Mouse (Mus musculus) heart, embryonic 12.5 days (tissue): ENCODE measurements around the gene Hist1h3c. TPM values are rescaled to one million over a fixed set of nuclear protein-coding genes. Genes with fewer than 3 reads are reported as not detected.
"Not testable (repeated sequence)": the region's sequence is repeated elsewhere in the genome, so short reads cannot be mapped to it uniquely, and the experiment has no call there.

Source experiments
- ATAC-seq: fragments of 200-750 bp; cut with Nextera tagmentation; 2 replicates; pipeline ENCODE4 v1.8.0; 2017; ENCODE audit warnings: moderate TSS enrichment, moderate library complexity; ENCODE audit not compliant: insufficient number of reproducible peaks, low FRiP score
- H3K27ac ChIP-seq: fragments of 300-500 bp; sonication (generic); 2 replicates; pipeline ENCODE4 v1.5.1; 2016; ENCODE audit warnings: mild to moderate bottlenecking, moderate library complexity; ENCODE audit not compliant: poor library complexity, severe bottlenecking
- H3K27me3 ChIP-seq: fragments of 300-500 bp; sonication (generic); replicated peaks from 2 replicates; pipeline ENCODE4 v1.6.1; 2016; ENCODE audit warnings: mild to moderate bottlenecking, moderate library complexity
- H3K36me3 ChIP-seq: fragments of 300-500 bp; sonication (generic); 2 replicates; pipeline ENCODE4 v1.6.1; 2016; ENCODE audit warnings: mild to moderate bottlenecking, moderate library complexity
- H3K4me1 ChIP-seq: fragments of 300-500 bp; sonication (generic); replicated peaks from 2 replicates; pipeline ENCODE4 v1.6.1; 2016; ENCODE audit warnings: mild to moderate bottlenecking
- H3K4me2 ChIP-seq: fragments of 300-500 bp; sonication (generic); 2 replicates; pipeline ENCODE4 v1.6.1; 2016; ENCODE audit warnings: mild to moderate bottlenecking, moderate library complexity
- H3K4me3 ChIP-seq: fragments of 300-500 bp; sonication (generic); 2 replicates; pipeline ENCODE4 v1.5.1; 2016; ENCODE audit warnings: mild to moderate bottlenecking
- H3K9ac ChIP-seq: fragments of 300-500 bp; sonication (generic); 2 replicates; pipeline ENCODE4 v1.6.1; 2016; ENCODE audit warnings: mild to moderate bottlenecking, moderate library complexity
- H3K9me3 ChIP-seq: fragments of 300-500 bp; sonication (generic); replicated peaks from 2 replicates; pipeline ENCODE4 v1.6.1; 2016; ENCODE audit warnings: mild to moderate bottlenecking, moderate library complexity
- WGBS: fragments of 180-500 bp; shearing (Covaris S2); methylation state at CpG from one replicate; pipeline ENCODE4 v1.1.7; 2016; 5-methylcytosine and 5-hydroxymethylcytosine counted together
- polyA plus RNA-seq: library from polyadenylated mRNA; unstranded; fragments of >200 nt; fragmentation: Nextera tagmentation; extraction: Ambion mirVana; gene quantifications from 2 replicates; pipeline ENCODE4 v1.2.1, GENCODE M21; 2016

Gene Hist1h3c
- polyA plus RNA-seq, 1 experiment from 2014 or later = 3.0 TPM

- H3K27ac ChIP-seq = peak within 1 kb of the TSS; percentile 100
- H3K4me3 ChIP-seq = peak within 1 kb of the TSS; percentile 52
- under 1% methylated on average over 44 of the region's 58 CpGs for WGBS
- not testable (repeated sequence) for H3K36me3 ChIP-seq, H3K9me3 ChIP-seq, H3K27me3 ChIP-seq
- ATAC-seq = peak; percentile 90
- H3K9ac ChIP-seq = peak within 1 kb of the TSS; percentile 75
- peak within 1 kb of the TSS; percentile 65 for H3K4me2 ChIP-seq
- H3K4me1 ChIP-seq = peaks cover 16% of the 10 kb centered on the region
Measured at GRCm38 (mm10) chr13:23746201-23747080, 1.0 kb upstream of the Hist1h3c start, which contains the start of gene Hist1h2bb. Hist1h2bb (plus strand) TSS chr13:23746734.

- no peaks in the 10 kb centered on the region for H3K9me3 ChIP-seq
- H3K36me3 ChIP-seq = no peaks in the 10 kb centered on the region
- H3K27ac ChIP-seq = peak overlapping the region; percentile 73; the same call in 1 of the 2 replicates
- peak overlapping the region; percentile 52 for H3K4me3 ChIP-seq
- H3K27me3 ChIP-seq = no peaks in the 10 kb centered on the region
- no peak for ATAC-seq
- peak overlapping the region; percentile 70 for H3K9ac ChIP-seq
- 3% methylated on average over 18 of the region's 36 CpGs for WGBS
- peak overlapping the region; percentile 69 for H3K4me2 ChIP-seq
- peaks cover 16% of the 10 kb centered on the region for H3K4me1 ChIP-seq
Measured at GRCm38 (mm10) chr13:23744421-23745380, 701 bp downstream of the Hist1h3c start.

GRCm38 (mm10) chr13:23743963-23744362, 1.4 kb downstream of the Hist1h3c start:
- no peak overlapping the region for H3K9ac ChIP-seq
- WGBS = 35% methylated on average over 4 of the region's 4 CpGs
- H3K4me3 ChIP-seq = no peak overlapping the region

GRCm38 (mm10) chr13:23743215-23743614, 2.2 kb downstream of the Hist1h3c start:
- ATAC-seq = no peak
- H3K9me3 ChIP-seq = no peaks in the 10 kb centered on the region
- no peak overlapping the region for H3K4me3 ChIP-seq
- no peak overlapping the region for H3K4me2 ChIP-seq
- H3K9ac ChIP-seq = no peak overlapping the region
- 83% methylated on average over 5 of the region's 5 CpGs for WGBS
- no peaks in the 10 kb centered on the region for H3K36me3 ChIP-seq
- peaks cover 12% of the 10 kb centered on the region for H3K4me1 ChIP-seq
- no peaks in the 10 kb centered on the region for H3K27me3 ChIP-seq
- no peak overlapping the region for H3K27ac ChIP-seq

More at GRCm38 (mm10) chr13:23743963-23744362, 1.4 kb downstream of the Hist1h3c start:
- Histone ChIP-seq H3K27me3 (no peaks in the 10 kb centered on the region), H3K4me2 (peak overlapping the region; percentile 69), H3K36me3 (no peaks in the 10 kb centered on the region), H3K27ac (no peak overlapping the region), H3K9me3 (no peaks in the 10 kb centered on the region), H3K4me1 (peaks cover 16% of the 10 kb centered on the region)
- ATAC-seq = no peak

- Histone ChIP-seq H3K9ac (no peak overlapping the region), H3K36me3 (no peaks in the 10 kb centered on the region), H3K4me1 (peaks cover 8% of the 10 kb centered on the region), H3K27ac (no peak overlapping the region), H3K9me3 (no peaks in the 10 kb centered on the region), H3K4me3 (no peak overlapping the region), H3K4me2 (no peak overlapping the region), H3K27me3 (no peaks in the 10 kb centered on the region)
- ATAC-seq = no peak
Measured at GRCm38 (mm10) chr13:23742007-23742406, 3.4 kb downstream of the Hist1h3c start.

- 49% methylated on average over 5 of the region's 5 CpGs for WGBS
Measured at GRCm38 (mm10) chr13:23740910-23741309, 4.5 kb downstream of the Hist1h3c start.

GRCm38 (mm10) chr13:23740256-23740840, 5.1 kb downstream of the Hist1h3c start:
- Histone ChIP-seq H3K9ac (peak overlapping the region; percentile 96), H3K36me3 (no peaks in the 10 kb centered on the region), H3K27ac (peak overlapping the region; percentile 100), H3K4me2 (peak overlapping the region; percentile 96), H3K4me1 (peaks cover 7% of the 10 kb centered on the region), H3K9me3 (no peaks in the 10 kb centered on the region), H3K27me3 (no peaks in the 10 kb centered on the region), H3K4me3 (peak overlapping the region; percentile 68)
- ATAC-seq = no peak
- 31% methylated on average over 13 of the region's 13 CpGs for WGBS

More at GRCm38 (mm10) chr13:23740910-23741309, 4.5 kb downstream of the Hist1h3c start:
- Histone ChIP-seq H3K9ac (no peak overlapping the region), H3K4me2 (peak overlapping the region; percentile 96), H3K9me3 (no peaks in the 10 kb centered on the region), H3K27ac (peak overlapping the region; percentile 100; the same call in 1 of the 2 replicates), H3K4me1 (peaks cover 7% of the 10 kb centered on the region), H3K27me3 (no peaks in the 10 kb centered on the region), H3K36me3 (no peaks in the 10 kb centered on the region), H3K4me3 (0 out of 2 replicates have a peak overlapping the region, but pooled peaks have one; percentile 4)
- no peak for ATAC-seq

GRCm38 (mm10) chr13:23739922-23740252, 5.5 kb downstream of the Hist1h3c start:
- ATAC-seq = no peak; the same call in 1 of the 2 replicates
- Histone ChIP-seq H3K9me3 (no peaks in the 10 kb centered on the region), H3K9ac (peak overlapping the region; percentile 96)

GRCm38 (mm10) chr13:23739069-23739921, 6.1 kb downstream of the Hist1h3c start:
- H3K4me1 ChIP-seq = peaks cover 7% of the 10 kb centered on the region
- peak overlapping the region; percentile 96 for H3K4me2 ChIP-seq
- peak overlapping the region; percentile 96 for H3K9ac ChIP-seq
- no peaks in the 10 kb centered on the region for H3K36me3 ChIP-seq
- no peaks in the 10 kb centered on the region for H3K27me3 ChIP-seq
- peak overlapping the region; percentile 100 for H3K27ac ChIP-seq
- peak; percentile 86 for ATAC-seq
- peak overlapping the region; percentile 68 for H3K4me3 ChIP-seq
- 0% methylated on average over 39 of the region's 39 CpGs for WGBS
- no peaks in the 10 kb centered on the region for H3K9me3 ChIP-seq

More at GRCm38 (mm10) chr13:23739922-23740252, 5.5 kb downstream of the Hist1h3c start:
- peak overlapping the region; percentile 68 for H3K4me3 ChIP-seq
- under 1% methylated on average over 14 of the region's 14 CpGs for WGBS
- H3K36me3 ChIP-seq = no peaks in the 10 kb centered on the region
- no peaks in the 10 kb centered on the region for H3K27me3 ChIP-seq
- peak overlapping the region; percentile 96 for H3K4me2 ChIP-seq
- H3K27ac ChIP-seq = peak overlapping the region; percentile 100
- peaks cover 7% of the 10 kb centered on the region for H3K4me1 ChIP-seq

GRCm38 (mm10) chr13:23738677-23739068, 6.7 kb downstream of the Hist1h3c start, which contains the start of gene Hist1h1c:
Hist1h1c (plus strand) TSS chr13:23738808.
- H3K27ac ChIP-seq = peak within 1 kb of the TSS; percentile 100
- 0% methylated on average over 38 of the region's 38 CpGs for WGBS

More at GRCm38 (mm10) chr13:23738677-23739068, 6.7 kb downstream of the Hist1h3c start, which contains the start of gene Hist1h1c:
- Histone ChIP-seq H3K4me1 (peaks cover 7% of the 10 kb centered on the region), H3K36me3 (no peaks in the 10 kb centered on the region), H3K4me3 (peak within 1 kb of the TSS; percentile 68), H3K9me3 (no peaks in the 10 kb centered on the region), H3K9ac (peak within 1 kb of the TSS; percentile 96), H3K4me2 (peak within 1 kb of the TSS; percentile 96), H3K27me3 (no peaks in the 10 kb centered on the region)
- ATAC-seq = peak; percentile 94
